7 mouse cellular contexts compared by ENCODE assay signal in the genomic region with DNA sequence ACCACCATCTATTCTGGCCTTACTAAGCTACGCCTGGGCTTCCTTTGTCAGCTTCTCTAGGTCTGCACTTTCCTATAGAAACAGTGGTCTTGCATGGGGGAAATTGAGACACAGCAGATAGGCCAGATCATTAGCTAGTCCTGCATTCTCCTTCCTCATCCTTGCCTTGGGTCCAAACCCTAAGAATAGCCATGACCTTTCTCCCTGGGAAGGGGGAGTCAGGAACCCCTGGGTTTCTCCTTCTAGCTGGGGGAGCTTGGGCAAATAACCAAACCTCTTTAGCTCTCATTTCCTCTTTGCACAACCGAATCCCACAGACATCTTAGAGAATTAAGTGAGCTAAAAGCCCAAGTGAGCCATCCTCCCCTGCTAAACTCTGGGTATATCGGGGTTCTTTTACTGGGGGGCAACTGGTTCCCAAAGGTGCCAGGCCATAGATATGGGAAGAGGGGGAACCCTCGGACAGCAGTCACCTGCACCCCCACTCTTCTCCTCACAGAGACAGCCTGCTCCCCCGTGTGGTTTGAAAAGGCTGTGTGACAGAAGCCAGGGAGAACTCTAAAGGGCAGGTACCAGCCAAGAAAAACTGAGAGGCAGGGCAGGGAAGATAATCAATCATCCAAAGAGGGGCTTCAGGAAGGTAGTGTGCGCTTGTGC.
DNase-seq lines count a peak whose midpoint lies in the region; ATAC-seq and TF ChIP-seq lines count a peak whose summit lies in the region.

No protein-coding gene starts in this region.

- WGBS in liver, postnatal 0 days (ENCODE audit: insufficient replicate concordance) = 33% methylated on average over 6 of the region's 6 CpGs
- 38% methylated on average over 6 of the region's 6 CpGs for WGBS in liver, embryonic 12.5 days (ENCODE audit: insufficient replicate concordance)
- 56% methylated on average over 6 of the region's 6 CpGs for WGBS in embryonic facial prominence, embryonic 11.5 days
- 39% methylated on average over 6 of the region's 6 CpGs for WGBS in hindbrain, embryonic 15.5 days
- 59% methylated on average over 6 of the region's 6 CpGs for WGBS in neural tube, embryonic 13.5 days

- H3K4me1 ChIP-seq in liver, postnatal 0 days (ENCODE audit: insufficient read depth) = peaks cover 53% of the 10 kb centered on the region
- H3K4me1 ChIP-seq in liver, embryonic 12.5 days = peaks cover 63% of the 10 kb centered on the region
- H3K4me1 ChIP-seq in embryonic facial prominence, embryonic 11.5 days (ENCODE audit: control insufficient read depth, insufficient read depth, low read length) = peaks cover 35% of the 10 kb centered on the region
- peaks cover 97% of the 10 kb centered on the region for H3K4me1 ChIP-seq in hindbrain, embryonic 15.5 days (replicated peaks)
- peaks cover 100% of the 10 kb centered on the region for H3K4me1 ChIP-seq in neural tube, embryonic 13.5 days (replicated peaks)

- no peaks in the 10 kb centered on the region for H3K9me3 ChIP-seq in liver, postnatal 0 days (ENCODE audit: low read length)
- no peaks in the 10 kb centered on the region for H3K9me3 ChIP-seq in liver, embryonic 12.5 days (replicated peaks)
- no peaks in the 10 kb centered on the region for H3K9me3 ChIP-seq in embryonic facial prominence, embryonic 11.5 days (replicated peaks; ENCODE audit: control insufficient read depth, low read length)
- no peaks in the 10 kb centered on the region for H3K9me3 ChIP-seq in hindbrain, embryonic 15.5 days
- H3K9me3 ChIP-seq in neural tube, embryonic 13.5 days = no peaks in the 10 kb centered on the region

- H3K4me3 ChIP-seq in liver, postnatal 0 days (ENCODE audit: low read depth, low read length) = no peak overlapping the region
- no peak overlapping the region for H3K4me3 ChIP-seq in liver, embryonic 12.5 days
- H3K4me3 ChIP-seq in embryonic facial prominence, embryonic 11.5 days (ENCODE audit: low read depth, low read length) = no peak overlapping the region
- no peak overlapping the region for H3K4me3 ChIP-seq in hindbrain, embryonic 15.5 days
- H3K4me3 ChIP-seq in neural tube, embryonic 13.5 days = no peak overlapping the region

- TF ChIP-seq EP300 in liver, postnatal 0 days (IDR thresholded peaks at IDR 0.05; ENCODE audit: low read depth) = no peak

- peak; percentile 44 for TF ChIP-seq CTCF in liver, postnatal 0 days (IDR thresholded peaks at IDR 0.05; ENCODE audit: low read depth)

- H3K4me2 ChIP-seq in liver, postnatal 0 days (ENCODE audit: low read depth, low read length) = no peak overlapping the region
- no peak overlapping the region for H3K4me2 ChIP-seq in liver, embryonic 12.5 days
- H3K4me2 ChIP-seq in embryonic facial prominence, embryonic 11.5 days (ENCODE audit: low read depth, low read length) = no peak overlapping the region
- H3K4me2 ChIP-seq in hindbrain, embryonic 15.5 days = no peak overlapping the region
- no peak overlapping the region for H3K4me2 ChIP-seq in neural tube, embryonic 13.5 days

- no peaks in the 10 kb centered on the region for H3K27me3 ChIP-seq in liver, postnatal 0 days (ENCODE audit: insufficient read depth, low read length)
- H3K27me3 ChIP-seq in liver, embryonic 12.5 days (replicated peaks) = peaks cover 53% of the 10 kb centered on the region
- H3K27me3 ChIP-seq in embryonic facial prominence, embryonic 11.5 days (ENCODE audit: control insufficient read depth, insufficient read depth, low read length) = no peaks in the 10 kb centered on the region
- H3K27me3 ChIP-seq in hindbrain, embryonic 15.5 days = no peaks in the 10 kb centered on the region
- no peaks in the 10 kb centered on the region for H3K27me3 ChIP-seq in neural tube, embryonic 13.5 days

- no peak overlapping the region for H3K27ac ChIP-seq in liver, postnatal 0 days (ENCODE audit: low read depth)
- H3K27ac ChIP-seq in liver, embryonic 12.5 days = no peak overlapping the region
- 0 out of 2 replicates have a peak overlapping the region, but pooled peaks have one; percentile 16 for H3K27ac ChIP-seq in embryonic facial prominence, embryonic 11.5 days (replicated peaks; ENCODE audit: low read depth, low read length)
- H3K27ac ChIP-seq in hindbrain, embryonic 15.5 days (replicated peaks) = peak overlapping the region; percentile 97
- peak overlapping the region; percentile 99 for H3K27ac ChIP-seq in neural tube, embryonic 13.5 days (replicated peaks)

- no peak overlapping the region for H3K9ac ChIP-seq in liver, postnatal 0 days (replicated peaks)
- no peak overlapping the region for H3K9ac ChIP-seq in liver, embryonic 12.5 days
- H3K9ac ChIP-seq in embryonic facial prominence, embryonic 11.5 days (replicated peaks; ENCODE audit: low read length) = no peak overlapping the region
- no peak overlapping the region for H3K9ac ChIP-seq in hindbrain, embryonic 15.5 days
- H3K9ac ChIP-seq in neural tube, embryonic 13.5 days = peak overlapping the region; percentile 49; the same call in 1 of the 2 replicates

- no peak for DNase-seq in liver, postnatal 0 days
- no peak for DNase-seq in embryonic facial prominence, embryonic 11.5 days (ENCODE audit: low spot score)
- DNase-seq in testis, postnatal 14 days (ENCODE audit: low spot score) = no peak
- DNase-seq in embryo, embryonic 10.5 days (ENCODE audit: low spot score) = no peak

- no peaks in the 10 kb centered on the region for H3K36me3 ChIP-seq in liver, postnatal 0 days (replicated peaks; ENCODE audit: insufficient read depth, low read length)
- H3K36me3 ChIP-seq in liver, embryonic 12.5 days = no peaks in the 10 kb centered on the region
- no peaks in the 10 kb centered on the region for H3K36me3 ChIP-seq in embryonic facial prominence, embryonic 11.5 days (replicated peaks; ENCODE audit: control insufficient read depth, insufficient read depth, low read depth, low read length)
- no peaks in the 10 kb centered on the region for H3K36me3 ChIP-seq in hindbrain, embryonic 15.5 days
- H3K36me3 ChIP-seq in neural tube, embryonic 13.5 days = no peaks in the 10 kb centered on the region

- ATAC-seq in liver, postnatal 0 days = no peak
- no peak for ATAC-seq in liver, embryonic 12.5 days
- no peak for ATAC-seq in embryonic facial prominence, embryonic 11.5 days (replicated peaks; ENCODE audit: insufficient number of reproducible peaks, low FRiP score, low TSS enrichment, low read depth)
- ATAC-seq in hindbrain, embryonic 15.5 days (ENCODE audit: low FRiP score, low read depth) = no peak
- ATAC-seq in neural tube, embryonic 13.5 days (ENCODE audit: low read depth) = no peak

Comparison
In these comparisons a context has a peak if more than half of its experiments do, and no peak if none do; other contexts are left out.
1. H3K27ac ChIP-seq: peak in embryonic facial prominence, embryonic 11.5 days (single experiment), hindbrain, embryonic 15.5 days (single experiment) and neural tube, embryonic 13.5 days (single experiment); none in liver, postnatal 0 days (single experiment) and liver, embryonic 12.5 days (single experiment).